Mouse (Mus musculus) testis, adult 2 months (tissue): ENCODE measurements around the gene Bsdc1. TPM values are rescaled to one million over a fixed set of nuclear protein-coding genes. Genes with fewer than 3 reads are reported as not detected.

Source experiments
- H3K27ac ChIP-seq: fragments of 200-500 bp; 2 replicates; pipeline ENCODE4 v1.5.1; 2012; ENCODE audit warnings: low read depth, low read length; ENCODE audit not compliant: control insufficient read depth, insufficient read depth
- H3K27me3 ChIP-seq: fragments of 200-500 bp; 2 replicates; pipeline ENCODE4 v1.6.1; 2012; ENCODE audit warnings: mild to moderate bottlenecking, low read length, moderate library complexity; ENCODE audit not compliant: control insufficient read depth, insufficient read depth
- H3K36me3 ChIP-seq: fragments of 200-500 bp; 2 replicates; pipeline ENCODE4 v1.6.1; 2012; ENCODE audit warnings: mild to moderate bottlenecking, low read length; ENCODE audit not compliant: control insufficient read depth, insufficient read depth
- H3K4me1 ChIP-seq: fragments of 200-500 bp; 2 replicates; pipeline ENCODE4 v1.6.1; 2012; ENCODE audit warnings: low read length; ENCODE audit not compliant: control insufficient read depth, insufficient read depth
- H3K4me3 ChIP-seq: fragments of 200-500 bp; 2 replicates; pipeline ENCODE4 v1.5.1; 2012; ENCODE audit warnings: low read depth, mild to moderate bottlenecking, low read length, moderate library complexity, mixed read lengths; ENCODE audit not compliant: control insufficient read depth
- CTCF ChIP-seq: fragments of 200-500 bp; IDR thresholded peaks from 2 replicates; pipeline ENCODE4 v1.5.1; 2012; ENCODE audit warnings: low read depth, mild to moderate bottlenecking, inconsistent platforms, low read length, moderate library complexity; ENCODE audit not compliant: control insufficient read depth, insufficient read depth, insufficient replicate concordance
- POLR2A ChIP-seq: fragments of 200-500 bp; IDR thresholded peaks from 2 replicates; pipeline ENCODE4 v1.6.1; 2012; ENCODE audit warnings: low read depth, mild to moderate bottlenecking, inconsistent platforms, low read length, moderate library complexity; ENCODE audit not compliant: control insufficient read depth
- polyA plus RNA-seq: library from polyadenylated mRNA; depleted of rRNA; stranded (reverse); fragments of >200 nt; gene quantifications from 2 replicates; pipeline ENCODE4 v1.2.3, GENCODE M21; 2012

Gene Bsdc1
- polyA plus RNA-seq, 1 experiment: 38.2 TPM

- H3K4me3 ChIP-seq: peak overlapping the region; percentile 90
- H3K4me1 ChIP-seq: peaks cover 24% of the 10 kb centered on the region
- H3K27ac ChIP-seq: peak overlapping the region; percentile 94
- peak; percentile 54; the same call in 1 of the 2 replicates for TF ChIP-seq POLR2A
- no peak for TF ChIP-seq CTCF
- no peaks in the 10 kb centered on the region for H3K36me3 ChIP-seq
- H3K27me3 ChIP-seq: no peaks in the 10 kb centered on the region
Measured at GRCm38 (mm10) chr4:129500607-129501566, 39.5 kb downstream of the Bsdc1 start.

- peaks cover 24% of the 10 kb centered on the region for H3K4me1 ChIP-seq
- TF ChIP-seq CTCF (no peak), POLR2A (no peak)
- no peaks in the 10 kb centered on the region for H3K36me3 ChIP-seq
- no peak overlapping the region for H3K27ac ChIP-seq
- no peaks in the 10 kb centered on the region for H3K27me3 ChIP-seq
- no peak overlapping the region for H3K4me3 ChIP-seq
Measured at GRCm38 (mm10) chr4:129502327-129502888, 41.0 kb downstream of the Bsdc1 start.

- Histone ChIP-seq H3K4me3 (no peak overlapping the region), H3K27ac (no peak overlapping the region; the same call in 1 of the 2 replicates), H3K36me3 (no peaks in the 10 kb centered on the region), H3K4me1 (peaks cover 25% of the 10 kb centered on the region), H3K27me3 (no peaks in the 10 kb centered on the region)
- TF ChIP-seq POLR2A (no peak), CTCF (no peak)
Measured at GRCm38 (mm10) chr4:129502901-129503444, 41.6 kb downstream of the Bsdc1 start.

GRCm38 (mm10) chr4:129505511-129505910 is 44.1 kb downstream of the Bsdc1 start:
- H3K27ac ChIP-seq: no peak overlapping the region
- no peak overlapping the region for H3K4me3 ChIP-seq
- peaks cover 19% of the 10 kb centered on the region for H3K4me1 ChIP-seq
- no peaks in the 10 kb centered on the region for H3K36me3 ChIP-seq
- H3K27me3 ChIP-seq: no peaks in the 10 kb centered on the region
- no peak for TF ChIP-seq CTCF
- TF ChIP-seq POLR2A: no peak

- no peak overlapping the region for H3K4me3 ChIP-seq
- no peaks in the 10 kb centered on the region for H3K27me3 ChIP-seq
- H3K4me1 ChIP-seq: peaks cover 16% of the 10 kb centered on the region
- TF ChIP-seq CTCF: no peak
- TF ChIP-seq POLR2A: no peak
- H3K36me3 ChIP-seq: no peaks in the 10 kb centered on the region
- peak overlapping the region; percentile 76; the same call in 1 of the 2 replicates for H3K27ac ChIP-seq
Measured at GRCm38 (mm10) chr4:129507434-129508236, 46.3 kb downstream of the Bsdc1 start.

- Histone ChIP-seq H3K27ac (peak overlapping the region; percentile 76), H3K27me3 (no peaks in the 10 kb centered on the region), H3K4me3 (no peak overlapping the region), H3K36me3 (no peaks in the 10 kb centered on the region), H3K4me1 (peaks cover 17% of the 10 kb centered on the region)
- TF ChIP-seq POLR2A (no peak), CTCF (no peak)
Measured at GRCm38 (mm10) chr4:129508237-129508515, 46.8 kb downstream of the Bsdc1 start.
